Mouse (Mus musculus) hindbrain, embryonic 14.5 days (tissue): ENCODE measurements around the gene Ccdc116. TPM values are rescaled to one million over a fixed set of nuclear protein-coding genes. Genes with fewer than 3 reads are reported as not detected.

ENCODE experiments used
- ATAC-seq: fragments of 200-750 bp; cut with Nextera tagmentation; 2 replicates; pipeline ENCODE4 v1.8.0; 2017; ENCODE audit warnings: moderate number of reproducible peaks, mild to moderate bottlenecking, moderate TSS enrichment, moderate library complexity; ENCODE audit not compliant: low FRiP score
- DNase-seq: peaks from one replicate; pipeline ENCODE4 v3.0.0-alpha.2; 2015; ENCODE audit warnings: low spot score
- H3K27ac ChIP-seq: fragments of 300-500 bp; sonication (generic); 2 replicates; pipeline ENCODE4 v1.5.1; 2014; ENCODE audit warnings: mild to moderate bottlenecking, moderate library complexity
- H3K27me3 ChIP-seq: fragments of 300-500 bp; sonication (generic); 2 replicates; pipeline ENCODE4 v1.6.1; 2014; ENCODE audit warnings: mild to moderate bottlenecking, low read length, mixed read lengths; ENCODE audit not compliant: control insufficient read depth, insufficient read depth
- H3K36me3 ChIP-seq: fragments of 300-500 bp; sonication (generic); replicated peaks from 2 replicates; pipeline ENCODE4 v1.6.1; 2014; ENCODE audit not compliant: control insufficient read depth, insufficient read depth
- H3K4me1 ChIP-seq: fragments of 300-500 bp; sonication (generic); replicated peaks from 2 replicates; pipeline ENCODE4 v1.6.1; 2014; ENCODE audit warnings: antibody characterized with exemption, low read length, mixed read lengths; ENCODE audit not compliant: control insufficient read depth, insufficient read depth
- H3K4me2 ChIP-seq: fragments of 300-500 bp; sonication (generic); replicated peaks from 2 replicates; pipeline ENCODE4 v1.6.1; 2014; ENCODE audit warnings: mild to moderate bottlenecking, moderate library complexity
- H3K4me3 ChIP-seq: fragments of 300-500 bp; sonication (generic); replicated peaks from 2 replicates; pipeline ENCODE4 v1.5.1; 2014; ENCODE audit warnings: mild to moderate bottlenecking, low read length
- H3K9ac ChIP-seq: fragments of 300-500 bp; sonication (generic); 2 replicates; pipeline ENCODE4 v1.6.1; 2014
- H3K9me3 ChIP-seq: fragments of 300-500 bp; sonication (generic); 2 replicates; pipeline ENCODE4 v1.6.1; 2016; ENCODE audit warnings: low read length; ENCODE audit not compliant: control insufficient read depth
- WGBS: fragments of 180-500 bp; shearing (Covaris S2); extraction: QIAGEN DNeasy Blood & Tissue Kit; methylation state at CpG from one replicate; pipeline ENCODE4 v1.1.7; 2014; 5-methylcytosine and 5-hydroxymethylcytosine counted together
- microRNA counts: library from miRNA; unstranded; fragments of <30 nt; microRNA quantifications from one replicate; lab custom pipeline; 2016
- microRNA-seq: library from miRNA; unstranded; fragments of <30 nt; microRNA quantifications from one replicate; pipeline ENCODE4, GENCODE M21; 2016
- polyA plus RNA-seq: library from polyadenylated mRNA; unstranded; fragments of >200 nt; fragmentation: Nextera tagmentation; extraction: Ambion mirVana; gene quantifications from 2 replicates; pipeline ENCODE4 v1.2.1, GENCODE M21; 2014

Gene Ccdc116
- polyA plus RNA-seq, 1 experiment from 2014 or later = 3.7 TPM

- WGBS = 9% methylated on average over 38 of the region's 38 CpGs
- peak within 1 kb of the TSS; percentile 23; the same call in 1 of the 2 replicates for H3K27ac ChIP-seq
- H3K9me3 ChIP-seq = no peaks in the 10 kb centered on the region
These were observed 36.0 kb downstream of the Ccdc116 start, which contains the start of gene Ppil2 for GRCm38 (mm10) chr16:17110771-17111743. Gene Ppil2, minus strand, starts transcription at chr16:17111257.

GRCm38 (mm10) chr16:17104600-17104999 lies 42.4 kb downstream of the Ccdc116 start:
- Histone ChIP-seq H3K4me2 (no peak overlapping the region), H3K9ac (no peak overlapping the region), H3K4me3 (no peak overlapping the region), H3K36me3 (peaks cover 86% of the 10 kb centered on the region), H3K9me3 (no peaks in the 10 kb centered on the region), H3K4me1 (no peaks in the 10 kb centered on the region; the same call in 1 of the 2 replicates), H3K27me3 (no peaks in the 10 kb centered on the region), H3K27ac (no peak overlapping the region)
- no peak for DNase-seq
- 80% methylated on average over 4 of the region's 4 CpGs for WGBS
- no peak for ATAC-seq

More at GRCm38 (mm10) chr16:17110771-17111743, 36.0 kb downstream of the Ccdc116 start, which contains the start of gene Ppil2:
- ATAC-seq (peak; percentile 86), DNase-seq (peak; percentile 88)
- peaks cover 26% of the 10 kb centered on the region for H3K36me3 ChIP-seq
- H3K27me3 ChIP-seq = no peaks in the 10 kb centered on the region
- H3K9ac ChIP-seq = peak within 1 kb of the TSS; percentile 52
- H3K4me3 ChIP-seq = peak within 1 kb of the TSS; percentile 53
- peaks cover 8% of the 10 kb centered on the region for H3K4me1 ChIP-seq
- H3K4me2 ChIP-seq = peak within 1 kb of the TSS; percentile 77

- Histone ChIP-seq H3K4me2 (no peak overlapping the region), H3K9me3 (no peaks in the 10 kb centered on the region), H3K4me3 (no peak overlapping the region), H3K27me3 (no peaks in the 10 kb centered on the region), H3K36me3 (peaks cover 90% of the 10 kb centered on the region), H3K27ac (no peak overlapping the region), H3K9ac (no peak overlapping the region), H3K4me1 (no peaks in the 10 kb centered on the region)
- ATAC-seq (peak; percentile 56; the same call in 1 of the 2 replicates), DNase-seq (peak; percentile 30)
- WGBS = 78% methylated on average over 7 of the region's 7 CpGs
These were observed 44.3 kb downstream of the Ccdc116 start for GRCm38 (mm10) chr16:17102630-17103220.

- WGBS = 97% methylated on average over 3 of the region's 3 CpGs
- no peak overlapping the region for H3K9ac ChIP-seq
- H3K27ac ChIP-seq = no peak overlapping the region
- H3K27me3 ChIP-seq = no peaks in the 10 kb centered on the region
- peaks cover 86% of the 10 kb centered on the region for H3K36me3 ChIP-seq
- no peak for DNase-seq
- H3K4me1 ChIP-seq = no peaks in the 10 kb centered on the region
- no peak overlapping the region for H3K4me3 ChIP-seq
- no peaks in the 10 kb centered on the region for H3K9me3 ChIP-seq
- no peak for ATAC-seq
- no peak overlapping the region for H3K4me2 ChIP-seq
These were observed 50.1 kb downstream of the Ccdc116 start for GRCm38 (mm10) chr16:17096938-17097337.

MicroRNAs within 50 kb of the gene (microRNA counts, 519-probe panel; counts per million panel counts)
- 5,802 counts per million, percentile 73 among the panel's probes with 10 or more counts for microRNA mmu-miR-130b (lab: Ali Mortazavi, UCI)
- microRNA mmu-miR-301b (lab: Ali Mortazavi, UCI) = 4,076 counts per million, percentile 29 among the panel's probes with 10 or more counts

Small RNAs within 50 kb of the gene (microRNA-seq; reads per million reads assigned to microRNA genes)
- 4,257 reads per million, percentile 90 among the genes with 10 or more reads in this experiment for gene Mir130b
- gene Mir301b = 158 reads per million, percentile 56 among the genes with 10 or more reads in this experiment

Other genes with a start within 250 kb of the Ccdc116 start
- gene Mapk1, start 163.8 kb downstream of the Ccdc116 start, polyA plus RNA-seq = 223 and 236 TPM in 2 replicates
- 118 and 124 TPM in 2 replicates for gene Ypel1, start 77.5 kb downstream of the Ccdc116 start, polyA plus RNA-seq
- gene Ppil2, start 36.0 kb downstream of the Ccdc116 start, polyA plus RNA-seq = 128 and 136 TPM in 2 replicates
- gene 2610318N02Rik, start 22.1 kb downstream of the Ccdc116 start, polyA plus RNA-seq = 11.8 and 11.9 TPM in 2 replicates
- 24.5 and 25.9 TPM in 2 replicates for gene Sdf2l1, start 14.8 kb downstream of the Ccdc116 start, polyA plus RNA-seq
- 47.5 and 49.2 TPM in 2 replicates for gene Ydjc, start 2.6 kb downstream of the Ccdc116 start, polyA plus RNA-seq
- 278 and 290 TPM in 2 replicates for gene Ube2l3, start 55.4 kb upstream of the Ccdc116 start, polyA plus RNA-seq
- 2.0 and 2.2 TPM in 2 replicates for gene Rimbp3, start 61.4 kb upstream of the Ccdc116 start, polyA plus RNA-seq
- 5.1 and 5.5 TPM in 2 replicates for gene Hic2, start 86.3 kb upstream of the Ccdc116 start, polyA plus RNA-seq
- gene Tmem191c, start 128.8 kb upstream of the Ccdc116 start, polyA plus RNA-seq = 36.6 and 45.7 TPM in 2 replicates
- 1.7 and 2.4 TPM in 2 replicates for gene Serpind1, start 184.1 kb upstream of the Ccdc116 start, polyA plus RNA-seq